Mouse (Mus musculus) left cerebral cortex, adult 11 months (tissue): ENCODE measurements around the gene Akt1s1.
A peak's percentile ranks its signal among the peaks of the same experiment; 100 is the strongest.

Source experiments
- DNase-seq: peaks from one replicate; pipeline ENCODE4 v3.0.0; 2022; ENCODE audit warnings: low spot score

Akt1s1 gene

GRCm38 (mm10) chr7:44826771-44827170 lies 22.0 kb upstream of the Akt1s1 start:
- no peak for DNase-seq

GRCm38 (mm10) chr7:44828706-44829105 lies 20.1 kb upstream of the Akt1s1 start:
- no peak for DNase-seq

GRCm38 (mm10) chr7:44832763-44833162 lies 16.0 kb upstream of the Akt1s1 start:
- no peak for DNase-seq

GRCm38 (mm10) chr7:44835373-44836015 lies 13.3 kb upstream of the Akt1s1 start:
- DNase-seq: no peak

GRCm38 (mm10) chr7:44836016-44836404 lies 12.8 kb upstream of the Akt1s1 start:
- DNase-seq: no peak

GRCm38 (mm10) chr7:44836423-44837053 lies 12.3 kb upstream of the Akt1s1 start:
- no peak for DNase-seq

GRCm38 (mm10) chr7:44838073-44838472 lies 10.7 kb upstream of the Akt1s1 start:
- DNase-seq: no peak

GRCm38 (mm10) chr7:44839171-44839490 lies 9.7 kb upstream of the Akt1s1 start:
- no peak for DNase-seq

- DNase-seq: no peak
Observed at GRCm38 (mm10) chr7:44839491-44840191, 9.2 kb upstream of the Akt1s1 start.

GRCm38 (mm10) chr7:44840426-44840825 lies 8.4 kb upstream of the Akt1s1 start:
- DNase-seq: no peak

GRCm38 (mm10) chr7:44841825-44842463 lies 6.8 kb upstream of the Akt1s1 start:
- DNase-seq: no peak

GRCm38 (mm10) chr7:44845006-44845405 lies 3.8 kb upstream of the Akt1s1 start:
- no peak for DNase-seq

GRCm38 (mm10) chr7:44846804-44847203 lies 2.0 kb upstream of the Akt1s1 start:
- no peak for DNase-seq

GRCm38 (mm10) chr7:44847772-44848171 lies 1.0 kb upstream of the Akt1s1 start:
- no peak for DNase-seq

GRCm38 (mm10) chr7:44849416-44850111 lies 773 bp downstream of the Akt1s1 start:
- DNase-seq: peak; percentile 90

GRCm38 (mm10) chr7:44850146-44850545 lies 1.4 kb downstream of the Akt1s1 start:
- no peak for DNase-seq

- no peak for DNase-seq
Observed at GRCm38 (mm10) chr7:44850789-44851624, 2.2 kb downstream of the Akt1s1 start.

- no peak for DNase-seq
Observed at GRCm38 (mm10) chr7:44851625-44852234, 2.9 kb downstream of the Akt1s1 start.

- no peak for DNase-seq
Observed at GRCm38 (mm10) chr7:44852259-44853027, 3.7 kb downstream of the Akt1s1 start.

GRCm38 (mm10) chr7:44853065-44853464 lies 4.3 kb downstream of the Akt1s1 start:
- DNase-seq: no peak
